Mouse (Mus musculus) fat pad, adult 2 months (tissue): ENCODE data around the gene Bend5.
A peak's percentile ranks its signal among the peaks of the same experiment; 100 is the strongest.

Source experiments
- DNase-seq: peaks from one replicate; pipeline ENCODE4 v3.0.0-alpha.2; 2011; ENCODE audit warnings: low read depth, low spot score; ENCODE audit errors: extremely low read depth

The Bend5 gene

DNA sequence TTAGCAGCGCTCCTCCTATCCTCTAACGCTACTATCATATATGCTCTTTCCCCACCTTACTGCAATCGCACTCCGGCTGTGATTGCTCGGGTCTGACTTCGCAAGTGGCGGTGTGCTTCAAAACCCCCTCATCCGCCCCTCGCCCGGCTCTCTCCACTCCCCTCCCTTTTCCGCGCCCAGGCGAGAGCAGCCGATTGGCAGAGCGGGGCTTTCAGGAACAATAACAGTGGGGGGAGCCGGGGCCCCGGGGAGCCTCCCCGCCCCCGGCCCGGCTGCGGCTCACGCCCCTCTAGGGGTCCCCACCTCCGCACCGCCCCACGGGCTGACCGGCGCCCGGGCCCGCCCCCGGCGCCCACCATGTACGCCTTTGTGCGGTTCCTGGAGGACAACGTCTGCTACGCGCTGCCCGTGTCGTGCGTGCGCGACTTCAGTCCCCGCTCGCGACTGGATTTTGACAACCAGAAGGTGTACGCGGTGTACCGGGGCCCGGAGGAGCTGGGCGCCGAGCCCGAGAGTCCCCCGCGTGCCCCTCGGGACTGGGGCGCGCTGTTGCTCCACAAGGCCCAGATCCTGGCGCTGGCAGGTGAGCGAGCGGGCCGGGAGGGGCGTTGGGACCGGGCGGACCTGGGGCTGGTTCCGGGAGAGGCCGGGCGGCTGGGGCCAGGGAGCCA lies at the start of gene Bend5:
Gene Bend5, plus strand, starts transcription at position 189 of the 671 bp plus-strand sequence.
- no peak for DNase-seq

DNA sequence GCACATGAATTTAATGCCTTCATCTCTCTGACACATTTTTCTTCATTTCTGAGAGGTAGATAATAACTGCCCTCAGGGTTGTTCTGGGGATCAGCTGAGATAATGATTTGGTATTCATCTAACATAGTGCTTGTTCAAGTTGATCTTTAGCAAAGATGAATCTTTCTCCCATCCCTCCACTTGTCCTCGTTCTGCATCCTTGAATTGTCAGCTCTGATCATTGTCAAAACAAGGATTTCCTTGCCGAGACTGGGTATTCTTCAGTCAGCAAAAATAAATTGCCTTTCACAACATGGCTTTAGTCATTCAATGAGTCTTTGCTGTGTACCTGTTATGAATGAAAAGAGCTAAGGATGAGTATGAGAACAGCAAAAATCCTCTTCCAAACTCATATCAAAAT lies 47.0 kb upstream of the Bend5 start:
- DNase-seq: no peak

DNA sequence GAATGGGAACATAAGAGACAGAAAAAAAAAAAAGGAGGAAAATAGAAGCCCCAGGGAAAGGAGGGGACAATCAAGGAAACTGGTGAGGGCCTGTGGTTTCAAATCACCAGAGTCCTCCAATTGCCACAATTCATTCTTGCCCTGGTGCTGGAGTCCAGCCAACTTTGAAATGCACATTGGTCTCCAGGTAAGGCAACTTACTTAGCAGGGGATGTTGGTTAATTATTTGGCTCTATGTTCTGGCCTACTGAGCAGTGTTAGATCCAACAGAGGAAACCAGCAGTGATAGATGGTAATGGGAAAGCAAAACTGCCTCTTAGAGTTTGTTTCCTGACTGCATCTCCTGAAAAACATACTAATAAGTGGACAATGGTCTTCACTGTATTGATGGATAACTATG lies 37.6 kb upstream of the Bend5 start:
- no peak for DNase-seq

DNA sequence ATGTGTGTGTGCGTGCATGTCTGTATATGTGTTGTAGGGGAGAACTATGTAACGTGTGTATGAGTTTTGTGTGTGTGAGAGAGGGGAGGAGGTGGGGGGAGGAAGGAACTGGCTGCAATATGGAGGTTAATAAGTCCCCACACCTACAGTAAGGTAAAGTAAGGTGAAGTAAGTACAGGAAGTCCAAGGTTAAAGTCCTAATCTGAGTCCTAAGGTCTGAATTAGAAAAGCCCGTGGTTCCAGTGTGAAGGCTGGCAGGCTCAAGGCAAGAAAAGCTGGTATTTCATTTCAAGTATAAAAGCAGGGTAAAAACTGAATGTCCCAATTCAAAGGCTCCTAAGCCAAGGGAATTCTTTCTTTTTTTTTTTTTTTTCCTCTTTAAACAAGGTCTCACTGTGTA lies 36.7 kb upstream of the Bend5 start:
- DNase-seq: no peak

DNA sequence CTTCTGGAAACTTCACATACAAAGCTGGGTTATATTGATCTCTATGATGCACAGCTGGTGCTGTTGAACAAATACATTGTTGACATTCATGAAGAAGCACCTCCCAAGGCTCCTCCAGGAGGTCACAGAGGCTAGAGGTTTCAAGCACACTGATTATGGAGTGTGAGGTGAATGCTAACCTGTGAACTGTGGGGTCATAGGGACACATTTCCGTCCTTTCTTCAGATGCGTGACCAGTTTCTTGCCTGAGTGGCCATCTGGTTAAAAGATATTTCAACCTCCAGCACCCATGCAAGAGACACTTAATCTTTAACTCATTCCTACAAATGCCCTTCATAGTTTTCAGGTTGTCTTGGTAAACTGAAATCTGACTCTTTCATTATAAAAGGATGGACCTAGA lies 31.7 kb upstream of the Bend5 start:
- DNase-seq: no peak

DNA sequence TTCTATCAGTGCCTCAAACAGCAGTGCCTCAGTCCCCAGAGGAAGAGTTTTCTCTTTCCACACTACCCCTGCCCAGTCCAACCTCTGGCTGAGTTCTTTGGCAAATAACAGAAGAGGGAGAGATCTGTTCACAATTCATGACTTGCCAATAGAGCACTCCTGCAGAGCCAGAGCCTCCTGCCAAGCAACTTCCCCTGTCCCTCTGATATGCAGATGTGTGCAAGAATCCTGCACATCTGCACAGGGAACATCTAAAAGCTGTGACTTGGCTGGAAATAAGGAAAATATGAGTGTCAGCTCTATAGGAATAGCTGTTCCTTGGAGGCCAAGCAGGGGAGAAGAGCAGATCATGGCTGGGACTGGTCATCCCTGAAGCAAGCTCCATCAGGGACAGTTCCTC lies 24.1 kb upstream of the Bend5 start:
- no peak for DNase-seq

DNA sequence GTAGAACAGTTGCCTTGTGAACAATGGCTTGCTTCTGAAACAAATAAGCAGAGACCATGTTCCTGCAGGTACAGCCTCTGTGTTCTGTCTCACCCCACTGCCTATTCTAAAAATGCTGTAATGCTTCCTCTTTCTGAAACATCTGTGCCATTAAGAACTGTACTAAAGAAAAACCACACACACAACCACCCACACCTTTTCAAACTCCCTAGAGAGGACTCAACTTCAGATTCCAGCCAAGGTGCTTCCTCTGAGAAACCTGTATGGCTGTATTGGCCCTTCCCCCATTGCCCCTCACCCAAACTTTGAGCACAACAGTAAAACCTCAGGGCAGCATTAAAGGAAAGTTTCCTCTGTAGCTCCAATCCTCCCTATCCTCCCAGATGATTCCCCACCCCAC lies 15.0 kb upstream of the Bend5 start:
- no peak for DNase-seq

DNA sequence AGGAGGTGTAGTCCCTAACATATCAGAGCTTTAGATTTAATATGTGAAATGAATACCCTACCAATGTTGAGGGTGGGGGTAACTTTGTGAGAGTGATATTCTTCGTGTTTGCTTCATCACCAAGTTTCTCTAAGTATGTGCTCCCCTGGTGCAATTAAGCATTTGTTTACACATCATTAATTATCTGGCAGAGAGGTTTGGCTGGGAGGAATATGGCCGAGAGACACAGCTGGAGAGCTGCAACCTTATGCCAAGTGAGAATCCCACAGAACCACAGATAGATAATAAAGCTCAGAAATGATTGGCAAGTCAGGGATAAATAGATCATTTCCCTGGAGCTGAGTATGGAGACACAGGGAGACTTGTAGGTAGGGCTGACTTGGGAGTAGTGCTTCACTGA lies 14.1 kb upstream of the Bend5 start:
- DNase-seq: no peak

DNA sequence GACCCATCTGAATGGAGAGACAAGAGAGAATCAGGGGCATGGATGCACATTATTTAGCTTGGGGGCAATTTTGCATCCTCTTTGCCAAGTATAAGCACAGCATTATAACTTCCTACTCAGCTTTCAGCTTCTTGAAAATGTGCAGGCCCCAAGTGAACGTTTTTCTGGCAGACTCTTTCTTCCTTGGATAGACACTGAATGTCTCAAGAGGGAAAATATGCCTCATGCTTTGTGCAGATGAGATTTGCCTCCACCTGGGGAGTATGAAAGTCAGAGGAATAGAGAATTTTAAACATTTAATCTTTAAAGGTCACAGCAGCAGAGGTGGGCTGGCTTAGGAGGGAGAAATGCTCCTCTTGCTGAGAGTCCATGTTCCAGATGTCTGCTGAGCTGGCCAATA lies 11.6 kb upstream of the Bend5 start:
- no peak for DNase-seq

DNA sequence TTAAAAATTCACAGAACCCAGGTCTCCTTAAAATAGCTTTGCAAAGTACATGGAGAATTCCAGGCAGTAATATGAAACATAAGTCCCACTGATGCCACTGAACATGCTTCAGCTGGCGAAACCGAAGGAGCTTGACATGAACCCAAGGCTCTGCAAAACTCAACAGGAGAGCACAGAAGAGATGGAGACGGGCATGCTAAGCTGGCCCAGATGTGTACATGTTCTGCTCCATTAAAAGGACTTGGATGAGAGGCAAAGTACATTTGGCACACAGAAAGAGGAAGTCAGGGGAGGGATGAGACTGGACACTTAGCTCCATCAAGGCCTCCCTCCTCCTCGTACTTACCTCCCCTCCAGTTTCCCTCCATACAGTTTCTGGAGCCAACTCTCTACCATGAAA lies 4.1 kb upstream of the Bend5 start:
- DNase-seq: no peak

DNA sequence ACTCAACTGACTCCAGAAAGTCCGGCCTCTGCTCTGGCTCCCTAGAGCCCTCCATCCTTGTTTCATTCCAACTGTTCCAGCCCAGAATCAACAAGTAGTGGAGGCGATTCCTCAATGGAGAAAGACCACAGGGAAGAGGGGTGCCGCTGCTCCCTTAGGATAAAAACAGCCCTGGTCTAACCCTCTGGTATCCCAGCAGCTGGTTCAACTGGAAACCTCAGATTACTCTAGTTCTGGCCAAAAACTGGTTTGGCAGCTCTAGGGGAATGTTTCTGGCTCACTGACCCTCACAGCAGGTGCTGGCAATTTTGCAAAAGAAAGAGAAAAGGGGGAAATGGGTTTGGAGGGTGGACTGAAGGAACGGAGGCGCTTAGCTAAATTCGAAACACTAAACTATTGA lies 407 bp upstream of the Bend5 start:
- DNase-seq: no peak

DNA sequence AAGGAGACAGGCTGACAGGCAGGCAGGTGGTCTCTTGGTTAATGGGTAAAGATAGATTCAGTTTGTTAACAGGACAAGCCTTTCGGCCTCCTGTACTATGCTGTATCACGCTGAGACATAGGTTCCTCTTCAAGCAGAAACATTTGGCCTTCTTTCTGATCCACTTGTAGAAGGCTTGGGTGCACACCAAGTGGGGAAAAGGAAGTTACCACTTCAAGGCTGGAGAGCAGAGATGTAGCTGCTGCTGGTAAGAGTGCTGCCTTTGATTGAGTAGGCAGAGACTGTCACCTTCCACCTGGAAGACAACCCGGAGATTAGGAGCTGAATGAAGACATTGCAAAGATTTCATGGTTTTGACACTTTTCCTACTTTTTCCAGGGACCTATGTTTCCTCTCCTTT lies 1.3 kb downstream of the Bend5 start:
- DNase-seq: no peak

DNA sequence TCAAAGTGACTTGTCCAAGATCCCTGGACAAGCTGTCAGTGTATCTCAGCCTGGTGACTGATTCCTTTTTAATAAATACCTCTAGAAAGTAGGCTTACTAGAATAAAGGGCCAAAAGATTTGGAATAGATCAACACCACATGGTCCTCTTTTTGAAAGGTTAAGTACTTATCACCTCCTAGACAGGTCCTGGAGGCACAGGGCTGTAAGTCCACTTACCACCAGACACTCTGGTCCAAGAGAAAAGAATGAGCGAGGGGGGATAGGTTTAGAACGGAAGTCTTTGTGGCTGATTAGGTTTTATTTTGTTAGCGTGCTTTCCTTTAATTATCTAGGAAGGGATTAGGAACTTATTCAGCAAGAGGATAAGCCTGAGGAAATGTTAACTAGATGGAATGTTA lies 1.7 kb downstream of the Bend5 start:
- DNase-seq: no peak

DNA sequence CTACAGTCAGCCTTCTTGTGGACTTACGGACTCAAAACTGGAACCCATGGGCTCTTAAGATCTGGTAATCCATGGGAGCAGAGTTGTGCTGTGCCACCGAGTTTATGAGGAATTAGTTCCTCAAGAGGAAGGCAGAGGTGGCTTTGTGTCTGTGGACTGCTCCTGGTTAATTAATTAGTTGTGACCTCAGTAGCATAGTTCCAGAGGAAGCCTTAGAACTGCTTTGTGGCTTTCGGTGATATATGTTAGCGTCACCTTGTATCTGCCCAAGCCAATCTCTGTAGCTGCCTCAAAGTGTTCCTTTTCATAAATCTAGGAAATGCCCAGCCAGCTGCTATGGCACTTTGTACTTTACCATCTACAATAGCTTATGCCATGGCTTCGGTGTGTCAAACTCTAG lies 2.9 kb downstream of the Bend5 start:
- no peak for DNase-seq

DNA sequence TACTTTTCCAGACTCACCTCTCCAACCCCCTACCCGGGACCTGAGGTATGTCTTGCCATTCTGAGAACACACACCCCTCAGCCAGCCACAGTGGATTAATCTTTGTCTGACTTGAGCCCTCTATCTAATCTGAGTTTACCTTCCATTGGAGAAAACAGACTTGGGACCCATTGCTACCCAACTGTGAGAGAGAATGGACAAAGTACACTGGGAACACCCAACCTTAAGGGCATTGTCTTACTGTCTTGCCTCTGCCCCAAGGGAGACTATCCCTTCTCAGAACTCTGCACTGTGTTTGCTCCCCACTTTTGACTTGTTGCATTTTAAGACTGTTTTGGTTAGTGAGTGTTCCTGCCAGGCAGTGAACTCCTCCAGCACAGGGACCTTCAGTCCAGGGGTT lies 4.7 kb downstream of the Bend5 start:
- DNase-seq: no peak

DNA sequence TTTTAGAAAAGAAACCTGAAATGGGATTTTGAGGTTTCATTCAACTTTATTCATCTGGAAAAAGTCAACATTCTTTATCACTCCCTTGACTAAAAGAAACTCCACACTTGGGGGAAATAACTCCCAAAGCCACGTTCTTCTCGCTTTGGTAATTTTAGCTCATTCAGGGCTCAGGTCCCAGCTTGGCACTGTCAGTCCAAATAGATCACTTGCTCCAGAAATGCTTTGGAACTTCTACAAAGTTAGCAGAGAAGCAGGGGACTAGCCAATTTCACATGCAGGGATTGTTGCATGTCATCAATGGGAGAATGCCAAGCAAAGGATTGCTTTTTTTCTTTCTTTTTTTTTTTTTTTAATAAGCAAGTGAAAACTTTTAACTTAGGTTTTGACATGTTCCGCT lies 5.2 kb downstream of the Bend5 start:
- no peak for DNase-seq

DNA sequence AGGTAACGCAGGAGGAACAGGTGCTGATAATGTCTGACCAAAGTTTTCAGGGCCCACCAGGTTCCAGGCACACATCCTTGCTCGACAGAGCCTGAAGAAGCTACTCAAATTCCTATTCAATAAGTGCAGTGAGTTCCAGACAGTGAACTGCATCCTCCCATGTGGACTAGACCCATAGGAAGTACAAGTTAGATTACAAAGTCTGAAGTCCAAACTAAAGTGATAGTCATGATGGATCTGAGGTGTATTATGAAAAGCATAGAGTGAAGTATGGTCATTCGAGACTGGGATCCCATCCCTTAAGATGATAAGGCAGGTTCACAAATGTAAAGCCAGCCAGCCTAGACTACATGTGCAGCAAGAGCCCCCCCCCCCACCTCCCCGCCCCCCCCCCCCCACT lies 6.1 kb downstream of the Bend5 start:
- no peak for DNase-seq

DNA sequence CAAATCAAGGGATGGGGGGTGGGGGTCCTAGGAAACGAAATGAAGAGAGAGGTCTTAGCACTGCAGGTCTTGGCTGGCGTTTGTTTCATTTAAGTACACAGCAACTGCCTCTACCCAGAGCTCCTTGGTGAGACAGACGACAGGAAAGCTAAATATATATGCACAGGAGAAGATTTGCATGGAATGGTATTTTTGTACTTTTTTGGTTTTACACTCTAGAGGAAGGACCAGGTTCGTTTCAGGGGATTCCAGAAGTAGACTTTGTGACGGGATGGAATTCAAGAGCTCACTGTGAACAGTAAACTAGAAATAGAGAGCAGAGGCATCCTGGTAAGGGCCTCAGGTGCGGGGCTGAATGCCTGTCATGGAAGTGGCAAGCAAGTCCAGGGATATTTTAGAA lies 7.0 kb downstream of the Bend5 start:
- no peak for DNase-seq

DNA sequence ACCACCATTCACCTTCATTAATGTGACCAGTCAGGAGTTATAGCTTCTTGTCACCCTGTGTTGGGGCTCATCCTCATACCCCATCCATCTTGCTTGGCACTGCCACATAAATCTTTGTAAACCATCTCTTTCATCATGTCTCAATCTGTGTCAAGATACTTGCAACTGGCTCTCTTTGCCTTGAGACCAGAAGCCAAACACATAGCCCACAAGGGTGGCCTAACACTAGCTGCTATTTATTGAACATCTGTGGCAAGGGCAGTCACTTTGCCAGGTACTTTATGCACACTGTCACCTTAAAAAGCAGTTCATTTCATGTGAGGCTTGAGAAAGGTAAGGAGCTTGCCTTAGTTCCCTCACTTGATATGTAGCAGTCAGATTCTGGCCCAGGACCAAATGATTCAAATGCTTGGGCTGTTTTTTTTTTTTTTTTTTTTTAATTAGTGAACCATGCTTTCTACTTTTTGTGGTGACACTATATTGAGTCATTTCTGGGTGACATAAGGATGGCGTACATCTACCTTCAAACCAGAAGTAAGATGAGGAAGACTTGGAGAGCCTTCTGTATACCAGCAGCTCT lies 9.7 kb downstream of the Bend5 start:
- no peak for DNase-seq

DNA sequence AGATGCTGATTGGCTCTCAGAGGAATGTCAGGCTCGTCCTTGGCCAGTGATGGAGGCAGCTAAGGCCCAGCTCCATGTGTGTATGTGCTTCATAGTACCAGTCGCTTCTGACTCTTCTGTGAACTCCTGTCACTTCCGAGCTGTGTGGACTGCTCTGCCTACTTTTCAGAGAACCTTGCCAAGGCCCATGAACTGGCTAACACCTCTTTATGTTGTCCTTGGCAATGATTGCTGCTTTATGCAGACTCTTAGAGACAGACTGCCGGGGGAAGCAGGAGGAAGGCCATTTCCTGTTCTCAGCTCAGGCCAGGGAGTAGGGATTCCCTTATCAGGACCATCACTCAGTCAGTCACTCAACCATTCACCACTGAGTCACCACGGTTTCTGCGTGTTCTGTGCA lies 10.4 kb downstream of the Bend5 start:
- DNase-seq: peak; percentile 74

DNA sequence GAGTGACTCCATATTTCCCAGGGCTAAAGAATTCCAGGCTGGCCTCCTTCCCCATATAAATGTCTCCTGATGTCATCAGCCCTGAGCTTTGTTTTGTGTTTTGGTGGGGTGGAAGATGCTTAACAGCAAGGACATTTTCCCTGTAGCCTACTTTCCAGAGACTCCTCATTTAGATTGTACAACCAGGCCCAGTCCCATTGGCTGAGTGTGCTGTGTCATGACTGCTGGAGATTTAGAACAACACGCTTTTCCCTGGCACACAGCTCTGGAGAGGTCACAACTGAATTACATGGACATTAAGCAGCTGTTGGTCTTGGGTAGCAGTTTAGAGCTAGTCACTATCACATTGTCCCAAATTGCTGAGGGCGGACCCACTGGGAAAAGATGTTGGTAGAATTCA lies 16.4 kb downstream of the Bend5 start:
- no peak for DNase-seq

DNA sequence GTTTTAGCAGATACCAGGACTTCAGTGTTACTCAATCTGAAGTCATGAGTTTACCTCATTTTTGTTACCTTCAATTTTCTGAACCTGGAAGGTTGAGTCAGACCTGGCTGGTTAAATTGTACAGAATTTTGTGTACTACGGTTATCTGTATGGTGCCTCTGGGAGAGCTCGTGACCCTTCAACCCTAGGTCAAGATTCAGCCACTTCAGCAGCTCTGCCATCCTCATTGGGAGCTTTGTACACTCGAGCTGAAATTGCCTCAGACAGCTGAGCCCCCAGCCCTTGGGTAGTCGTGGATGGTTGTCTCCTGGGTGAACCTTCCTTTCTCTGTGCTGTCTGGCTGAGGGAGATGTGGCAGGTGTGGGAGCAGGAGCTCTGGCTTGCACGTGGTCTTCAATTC lies 17.2 kb downstream of the Bend5 start:
- no peak for DNase-seq

DNA sequence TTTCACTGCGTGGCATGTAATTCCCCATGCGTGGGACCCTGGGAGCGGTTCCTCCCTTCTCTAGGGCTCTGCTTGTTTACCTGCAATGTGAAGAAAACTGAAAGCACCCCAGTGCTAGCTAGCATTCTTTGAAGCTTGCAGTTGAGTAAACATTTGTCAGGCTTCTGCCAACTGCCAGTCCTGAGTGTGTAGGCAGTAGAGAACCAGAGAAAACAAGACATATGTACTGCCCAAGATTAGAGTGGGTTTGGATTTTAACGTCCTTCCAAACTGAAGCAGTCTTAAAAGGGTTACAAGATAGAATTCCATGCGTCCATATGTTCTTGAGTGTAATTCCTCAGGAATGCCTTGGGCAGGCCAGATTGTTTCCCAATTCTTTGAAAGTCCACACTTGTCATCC lies 17.6 kb downstream of the Bend5 start:
- DNase-seq: no peak
